Mouse (Mus musculus) hindbrain, embryonic 10.5 days (tissue): Measurements from ENCODE around the gene Slc25a25. TPM values are rescaled to one million over a fixed set of nuclear protein-coding genes. Genes with fewer than 3 reads are reported as not detected.

Source experiments
- DNase-seq: peaks from one replicate; pipeline ENCODE4 v3.0.0-alpha.2; 2017; ENCODE audit warnings: low spot score
- H3K27ac ChIP-seq: fragments of 300-500 bp; sonication (generic); 2 replicates; pipeline ENCODE4 v1.5.1; 2016; ENCODE audit warnings: mild to moderate bottlenecking, moderate library complexity
- H3K27me3 ChIP-seq: fragments of 300-500 bp; sonication (generic); 2 replicates; pipeline ENCODE4 v1.6.1; 2016; ENCODE audit warnings: mild to moderate bottlenecking; ENCODE audit not compliant: poor library complexity, insufficient read depth, severe bottlenecking
- H3K36me3 ChIP-seq: fragments of 300-500 bp; sonication (generic); 2 replicates; pipeline ENCODE4 v1.6.1; 2016; ENCODE audit warnings: mild to moderate bottlenecking, moderate library complexity
- H3K4me1 ChIP-seq: fragments of 300-500 bp; sonication (generic); replicated peaks from 2 replicates; pipeline ENCODE4 v1.6.1; 2016; ENCODE audit warnings: mild to moderate bottlenecking
- H3K4me3 ChIP-seq: fragments of 300-500 bp; sonication (generic); 2 replicates; pipeline ENCODE4 v1.5.1; 2016; ENCODE audit warnings: mild to moderate bottlenecking, moderate library complexity
- H3K9me3 ChIP-seq: fragments of 300-500 bp; sonication (generic); 2 replicates; pipeline ENCODE4 v1.6.1; 2016; ENCODE audit warnings: mild to moderate bottlenecking, moderate library complexity
- WGBS: fragments of 180-500 bp; shearing (Covaris S2); methylation state at CpG from one replicate; pipeline ENCODE4 v1.1.7; 2016; 5-methylcytosine and 5-hydroxymethylcytosine counted together
- polyA plus RNA-seq: library from polyadenylated mRNA; unstranded; fragments of >200 nt; fragmentation: Nextera tagmentation; extraction: Ambion mirVana; gene quantifications from 2 replicates; pipeline ENCODE4 v1.2.1, GENCODE M21; 2016

Gene Slc25a25
- polyA plus RNA-seq, 1 experiment from 2014 or later, result 34.4 TPM

DNA sequence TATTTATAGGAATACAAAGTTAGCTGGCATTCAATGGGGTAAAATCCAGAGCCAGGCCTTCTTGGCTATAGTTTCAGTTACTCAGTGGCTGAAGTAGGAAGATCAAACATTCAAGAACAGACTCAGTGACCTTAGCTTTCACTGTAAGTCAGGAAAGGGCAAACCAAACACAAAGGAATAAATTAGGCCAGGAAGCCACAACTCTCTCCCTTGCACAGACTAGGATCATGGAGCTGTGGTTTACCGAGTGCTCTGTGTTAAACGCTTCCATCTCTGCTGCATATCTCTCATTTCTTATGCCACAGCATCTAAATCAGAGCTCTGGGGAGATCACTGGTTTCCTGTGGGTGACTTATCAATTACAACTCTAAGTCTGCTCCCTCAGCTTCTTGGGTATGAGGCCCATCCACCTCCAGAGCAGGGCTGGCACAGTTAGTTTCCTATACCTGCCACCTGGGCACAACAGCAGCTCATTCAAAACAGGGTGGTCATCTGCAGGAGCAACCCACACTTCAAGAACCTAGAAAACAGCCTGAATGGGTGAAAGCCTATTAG, 13.6 kb downstream of the Slc25a25 start:
- no peaks in the 10 kb centered on the region for H3K27me3 ChIP-seq
- no peaks in the 10 kb centered on the region for H3K9me3 ChIP-seq
- H3K36me3 ChIP-seq, result no peaks in the 10 kb centered on the region
- DNase-seq, result no peak
- peaks cover 42% of the 10 kb centered on the region for H3K4me1 ChIP-seq
- peak overlapping the region; percentile 75 for H3K27ac ChIP-seq
- H3K4me3 ChIP-seq, result no peak overlapping the region
- WGBS, result 65% methylated on average over 2 of the region's 2 CpGs

- Histone ChIP-seq H3K4me3 (no peak overlapping the region), H3K4me1 (peaks cover 44% of the 10 kb centered on the region), H3K36me3 (no peaks in the 10 kb centered on the region), H3K27ac (peak overlapping the region; percentile 75), H3K27me3 (no peaks in the 10 kb centered on the region), H3K9me3 (no peaks in the 10 kb centered on the region)
- no peak for DNase-seq
- WGBS, result 70% methylated on average over 3 of the region's 3 CpGs
Observed at GRCm38 (mm10) chr2:32436686-32437372, 14.4 kb downstream of the Slc25a25 start.

DNA sequence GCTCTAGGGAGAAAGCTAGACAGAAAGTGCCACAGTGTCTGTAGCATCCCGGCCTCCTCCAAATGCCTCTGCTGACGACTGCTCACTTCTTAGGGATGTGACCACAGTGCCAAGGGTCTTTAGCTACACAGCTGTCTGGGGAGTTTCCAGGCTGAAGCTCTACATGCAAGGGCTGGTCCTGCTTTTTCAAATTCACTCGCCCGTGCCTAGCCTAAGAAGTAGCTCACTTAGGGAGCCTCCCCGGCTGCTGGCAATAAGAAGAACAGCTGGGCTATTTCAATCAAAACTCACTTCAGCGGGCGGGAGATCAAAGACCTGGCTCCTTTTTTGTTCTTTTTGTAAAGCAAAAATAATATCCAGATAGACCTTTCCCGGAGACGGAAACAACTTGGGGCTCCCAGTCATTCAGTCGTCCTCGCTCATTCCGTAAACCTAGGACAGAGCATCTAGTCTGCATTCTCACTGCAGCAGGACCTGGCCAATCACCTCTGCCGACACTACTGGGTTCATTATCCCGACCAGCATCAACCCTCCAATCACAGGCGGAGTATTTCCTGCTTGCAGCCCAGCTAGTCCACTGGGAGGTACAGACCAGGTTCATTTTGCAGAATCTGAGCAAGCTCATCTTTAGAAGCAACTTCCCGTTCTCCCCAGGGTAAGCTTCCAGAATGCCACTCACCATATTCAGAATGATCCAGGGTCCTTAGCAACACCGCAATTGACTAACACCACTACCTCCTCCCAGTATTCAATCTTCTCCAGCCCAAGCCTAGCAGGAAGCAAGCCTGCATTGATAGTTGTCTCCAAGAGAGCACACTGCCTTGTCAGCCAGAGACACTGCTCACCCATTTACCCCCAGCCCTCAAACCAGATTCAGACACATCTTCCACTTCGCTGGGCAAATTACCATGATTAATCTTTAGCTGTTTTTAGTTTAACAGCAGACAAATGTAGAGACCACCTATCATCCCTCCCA, 20.3 kb downstream of the Slc25a25 start:
- H3K4me1 ChIP-seq, result peaks cover 47% of the 10 kb centered on the region
- no peaks in the 10 kb centered on the region for H3K9me3 ChIP-seq
- WGBS, result 9% methylated on average over 18 of the region's 18 CpGs
- DNase-seq, result peak; percentile 92
- H3K27me3 ChIP-seq, result no peaks in the 10 kb centered on the region
- peak overlapping the region; percentile 89 for H3K27ac ChIP-seq
- H3K4me3 ChIP-seq, result peak overlapping the region; percentile 52
- peaks cover 8% of the 10 kb centered on the region; the same call in 1 of the 2 replicates for H3K36me3 ChIP-seq

DNA sequence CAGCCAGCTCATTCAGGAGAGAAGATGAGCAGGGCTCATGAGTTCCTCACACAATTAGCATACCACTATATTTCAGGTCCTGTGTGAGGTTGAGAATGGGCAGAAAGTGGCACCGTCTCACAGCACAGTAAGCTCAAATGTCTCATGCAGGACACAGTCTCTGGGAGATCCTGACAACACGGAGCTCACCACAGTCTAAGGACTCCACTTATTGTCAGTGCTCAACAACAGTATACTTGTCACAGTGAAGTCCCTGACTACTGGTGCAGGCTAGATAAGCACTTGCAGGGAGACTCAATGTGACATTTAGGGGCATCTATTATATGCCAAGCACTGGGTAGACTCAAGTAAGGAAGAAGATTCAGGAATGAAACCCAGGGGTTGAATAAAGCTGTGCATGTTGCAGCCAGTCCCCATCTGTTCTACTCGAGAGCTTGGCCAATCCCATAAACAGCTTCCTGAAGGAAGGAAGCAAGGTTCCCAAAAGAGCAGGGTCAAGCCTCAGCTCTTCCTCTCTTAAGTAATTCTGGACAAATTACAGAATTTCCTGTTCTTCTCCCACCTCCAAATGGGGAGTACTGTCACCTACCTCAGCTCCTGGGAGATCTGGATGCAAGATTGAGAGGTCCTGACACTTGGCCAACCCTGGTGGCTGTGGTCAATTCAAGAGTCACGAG, 21.9 kb downstream of the Slc25a25 start:
- DNase-seq, result no peak
- Histone ChIP-seq H3K9me3 (no peaks in the 10 kb centered on the region), H3K4me3 (peak overlapping the region; percentile 52; the same call in 1 of the 2 replicates), H3K4me1 (peaks cover 59% of the 10 kb centered on the region), H3K36me3 (peaks cover 8% of the 10 kb centered on the region; the same call in 1 of the 2 replicates), H3K27ac (no peak overlapping the region), H3K27me3 (no peaks in the 10 kb centered on the region)
- WGBS, result 84% methylated on average over 4 of the region's 4 CpGs

DNA sequence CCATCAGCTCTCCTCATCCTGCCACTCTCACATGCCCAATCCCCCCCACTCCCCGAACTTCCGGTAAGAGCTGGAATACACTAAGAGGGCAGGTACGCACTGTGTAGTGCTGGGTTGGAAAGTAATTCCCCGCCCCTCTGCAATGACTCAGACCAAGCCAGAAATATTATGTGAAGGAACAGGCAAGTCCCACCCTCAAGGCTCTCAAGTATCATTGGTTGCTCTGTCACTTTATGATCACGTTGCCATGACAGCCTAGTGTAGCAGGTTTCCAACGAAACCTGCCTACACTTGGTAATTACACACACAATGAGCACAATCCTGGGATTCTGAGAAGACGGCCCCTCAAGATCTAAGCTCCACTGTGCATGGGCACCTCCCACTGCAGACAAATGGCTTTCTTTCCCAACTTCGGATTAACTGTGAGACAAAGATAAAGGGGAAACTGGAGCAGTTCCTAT, 23.0 kb downstream of the Slc25a25 start:
- WGBS, result 83% methylated on average over 8 of the region's 8 CpGs
- Histone ChIP-seq H3K27me3 (no peaks in the 10 kb centered on the region), H3K4me3 (0 out of 2 replicates have a peak overlapping the region, but pooled peaks have one; percentile 3), H3K27ac (peak overlapping the region; percentile 17; the same call in 1 of the 2 replicates), H3K4me1 (peaks cover 69% of the 10 kb centered on the region), H3K36me3 (peaks cover 8% of the 10 kb centered on the region; the same call in 1 of the 2 replicates), H3K9me3 (no peaks in the 10 kb centered on the region)
- no peak for DNase-seq

DNA sequence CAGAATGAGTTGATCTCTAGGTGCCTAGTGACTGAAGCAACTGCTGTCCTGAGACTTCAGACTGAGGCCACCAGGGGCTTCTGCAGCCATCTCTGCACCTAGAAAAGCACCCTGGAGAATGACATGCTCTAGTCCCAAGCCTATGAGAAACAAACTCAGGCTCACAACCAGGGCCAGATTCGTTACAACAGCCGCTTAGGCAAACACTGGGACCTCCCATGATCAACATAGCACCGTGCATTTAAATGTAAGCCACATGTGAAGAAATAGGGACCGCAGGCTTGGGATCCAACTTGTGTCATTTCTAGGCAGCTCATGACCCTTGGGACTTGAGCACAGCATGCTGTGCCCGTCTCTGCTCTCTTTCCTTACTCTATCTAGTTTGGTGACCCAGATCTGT, 23.5 kb downstream of the Slc25a25 start:
- Histone ChIP-seq H3K9me3 (no peaks in the 10 kb centered on the region), H3K4me3 (no peak overlapping the region), H3K4me1 (peaks cover 75% of the 10 kb centered on the region), H3K27me3 (no peaks in the 10 kb centered on the region), H3K27ac (no peak overlapping the region), H3K36me3 (peaks cover 8% of the 10 kb centered on the region; the same call in 1 of the 2 replicates)
- DNase-seq, result no peak
- 76% methylated on average over 5 of the region's 5 CpGs for WGBS

DNA sequence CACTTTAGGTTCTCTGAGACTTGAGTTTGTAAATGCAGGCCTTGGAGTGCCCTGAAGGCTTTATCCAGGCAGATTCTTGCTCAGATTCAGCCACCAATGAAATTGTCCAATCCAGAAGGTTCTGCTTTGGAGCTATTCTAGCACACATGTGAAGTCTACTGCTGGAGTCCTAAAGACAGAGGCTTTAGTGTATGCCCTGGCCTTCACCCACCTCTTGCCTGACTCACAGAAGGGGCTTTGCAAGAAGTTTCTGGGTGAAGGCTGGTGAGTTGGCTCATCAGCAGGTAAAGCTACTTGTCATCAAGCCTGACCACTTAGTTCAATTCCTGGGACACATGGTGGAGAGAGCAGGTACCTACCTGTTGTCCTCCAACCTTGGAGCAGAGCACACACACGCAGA, 25.1 kb downstream of the Slc25a25 start:
- Histone ChIP-seq H3K4me3 (no peak overlapping the region), H3K27ac (no peak overlapping the region), H3K9me3 (no peaks in the 10 kb centered on the region), H3K27me3 (no peaks in the 10 kb centered on the region), H3K36me3 (peaks cover 15% of the 10 kb centered on the region), H3K4me1 (peaks cover 68% of the 10 kb centered on the region)
- 90% methylated on average over 1 of the region's 1 CpGs for WGBS
- no peak for DNase-seq

GRCm38 (mm10) chr2:32425568-32425967, 25.7 kb downstream of the Slc25a25 start:
- Histone ChIP-seq H3K27ac (no peak overlapping the region), H3K27me3 (no peaks in the 10 kb centered on the region), H3K4me3 (no peak overlapping the region), H3K36me3 (peaks cover 20% of the 10 kb centered on the region), H3K9me3 (no peaks in the 10 kb centered on the region), H3K4me1 (peaks cover 62% of the 10 kb centered on the region)
- no peak for DNase-seq
- WGBS, result 85% methylated on average over 5 of the region's 5 CpGs

GRCm38 (mm10) chr2:32424796-32425195, 26.4 kb downstream of the Slc25a25 start:
- Histone ChIP-seq H3K4me1 (peaks cover 54% of the 10 kb centered on the region), H3K9me3 (no peaks in the 10 kb centered on the region), H3K27ac (peak overlapping the region; percentile 73; the same call in 1 of the 2 replicates), H3K36me3 (peaks cover 28% of the 10 kb centered on the region), H3K4me3 (no peak overlapping the region), H3K27me3 (no peaks in the 10 kb centered on the region)
- no peak for DNase-seq
- WGBS, result 62% methylated on average over 3 of the region's 3 CpGs

DNA sequence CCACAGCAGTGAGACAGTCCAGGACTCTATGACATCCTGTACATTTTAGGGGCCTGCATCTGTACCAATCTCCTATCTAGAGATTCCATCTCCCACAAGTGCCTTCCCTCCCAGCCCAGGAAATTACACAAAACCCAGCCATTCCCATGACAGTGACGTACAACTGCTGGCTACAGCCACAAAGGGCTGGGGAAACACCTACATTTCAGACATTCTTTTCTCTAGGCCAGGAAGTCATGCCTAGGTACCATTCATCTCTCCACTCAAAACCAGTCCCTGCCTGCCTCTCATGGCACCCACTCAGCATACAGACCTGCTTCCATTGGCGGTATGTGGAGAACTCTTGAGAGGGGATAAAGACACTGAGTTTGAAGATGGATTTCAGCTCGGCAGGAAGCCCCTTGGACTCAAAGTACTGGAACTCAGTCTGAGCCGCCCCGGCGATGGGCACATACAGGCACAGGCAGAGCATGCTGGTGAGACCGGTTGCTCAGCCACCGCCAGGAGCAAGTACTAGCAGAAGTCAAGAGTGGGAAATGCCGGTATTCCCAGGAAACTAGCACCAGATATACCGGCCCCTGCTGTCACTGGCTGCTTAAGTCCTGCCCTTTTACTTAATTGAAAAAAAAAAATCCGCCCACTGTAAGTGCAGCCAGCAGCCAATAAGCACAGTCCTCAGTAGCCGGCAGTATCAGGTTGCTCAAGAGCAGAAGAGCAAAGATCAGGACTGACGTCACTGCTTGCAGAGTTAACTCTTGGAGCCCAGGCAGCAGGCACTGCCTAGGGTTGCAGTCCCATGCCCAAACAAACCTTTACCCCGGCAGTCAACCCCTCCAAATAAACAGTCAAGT, 27.5 kb downstream of the Slc25a25 start:
- Histone ChIP-seq H3K4me1 (peaks cover 43% of the 10 kb centered on the region), H3K36me3 (peaks cover 39% of the 10 kb centered on the region), H3K27me3 (no peaks in the 10 kb centered on the region), H3K27ac (peak overlapping the region; percentile 79), H3K9me3 (no peaks in the 10 kb centered on the region), H3K4me3 (peak overlapping the region; percentile 54)
- WGBS, result 2% methylated on average over 14 of the region's 14 CpGs
- peak; percentile 69 for DNase-seq

- peaks cover 32% of the 10 kb centered on the region for H3K4me1 ChIP-seq
- no peaks in the 10 kb centered on the region for H3K9me3 ChIP-seq
- WGBS, result 90% methylated on average over 6 of the region's 6 CpGs
- H3K36me3 ChIP-seq, result peaks cover 57% of the 10 kb centered on the region
- H3K27me3 ChIP-seq, result no peaks in the 10 kb centered on the region
- no peak overlapping the region for H3K27ac ChIP-seq
- DNase-seq, result no peak
- no peak overlapping the region for H3K4me3 ChIP-seq
Observed at GRCm38 (mm10) chr2:32421851-32422251, 29.4 kb downstream of the Slc25a25 start.
